Mouse (Mus musculus): ENCODE measurements around the gene Wasf1.

Gene Wasf1

DNA sequence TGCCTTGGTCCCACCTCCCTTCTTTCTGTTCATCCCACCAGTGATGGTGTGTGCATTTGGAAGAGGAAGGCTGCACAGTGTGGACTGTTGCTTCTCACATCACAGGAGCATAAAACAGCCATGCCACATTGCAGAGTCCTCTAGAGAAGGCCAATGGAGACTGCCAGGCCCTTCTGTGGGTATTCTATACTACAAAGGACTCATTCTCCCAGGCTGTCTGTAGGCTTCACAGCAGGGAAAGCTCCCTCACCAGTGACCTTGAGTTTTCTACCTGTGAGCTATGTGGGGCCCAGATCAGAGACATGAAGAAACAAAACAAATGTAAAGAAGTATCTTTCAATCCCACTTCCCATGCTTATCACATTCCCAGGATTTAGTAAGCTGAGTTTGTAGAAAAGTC, 100.5 kb downstream of the Wasf1 start:
- no peak for DNase-seq (ENCODE audit: low read depth)

DNA sequence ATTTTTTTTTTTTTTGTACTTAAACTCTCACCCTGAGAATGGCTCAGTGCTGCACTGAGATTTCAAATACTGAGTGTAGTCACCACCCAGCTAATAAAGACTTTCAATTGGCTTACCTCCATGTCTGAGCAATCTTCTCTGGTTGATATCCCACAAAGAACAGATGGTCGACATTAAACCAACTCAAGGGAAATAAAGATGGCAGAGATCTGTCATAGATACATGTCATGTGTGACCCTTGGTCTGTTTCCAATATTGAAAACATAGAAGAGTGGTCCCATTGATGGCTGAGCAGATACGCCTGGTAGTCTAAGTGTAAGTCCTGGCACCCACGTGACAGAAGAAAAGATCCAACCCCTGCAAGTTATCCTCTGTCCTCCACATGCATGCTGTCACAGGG, 101.3 kb downstream of the Wasf1 start:
- no peak for DNase-seq (ENCODE audit: low read depth)

DNA sequence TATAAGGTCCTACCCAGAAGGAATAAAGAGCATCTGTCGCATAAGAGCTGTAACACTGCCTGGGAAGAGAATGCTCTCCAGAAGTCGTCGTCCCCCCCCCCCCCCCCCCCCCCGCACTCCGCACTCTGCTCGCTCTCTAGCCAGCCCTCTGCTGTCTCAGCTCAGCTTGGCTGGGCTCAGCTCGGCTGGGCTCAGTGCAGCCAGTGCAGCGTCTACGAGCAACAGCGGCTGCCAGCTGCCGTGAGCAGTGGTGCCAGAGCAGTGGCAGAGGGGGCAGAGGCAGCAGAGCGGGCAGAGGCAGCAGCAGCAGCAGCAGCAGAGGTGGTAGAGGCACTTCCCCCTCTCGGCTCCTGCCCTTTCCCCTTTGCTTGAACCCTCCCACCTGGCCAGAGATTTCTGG, 102.1 kb downstream of the Wasf1 start:
- DNase-seq (ENCODE audit: low read depth): no peak

Data from c-Kit-positive CD71-negative TER-119-negative erythroid progenitor cells, embryonic 14.5 days (primary cell).